Mouse (Mus musculus) gastrocnemius, adult 8-10 months (tissue): ENCODE results near the gene Nt5m. TPM values are rescaled to one million over a fixed set of nuclear protein-coding genes. Genes with fewer than 3 reads are reported as not detected.

Source experiments
- DNase-seq, 2 experiments: peaks; one replicate each; pipeline ENCODE4 v3.0.0; 2022; ENCODE audit warnings: low spot score in 2 of 2
- total RNA-seq, 4 experiments: library from RNA; stranded (reverse); gene quantifications; 2 replicates each; pipeline ENCODE4 v1.2.4; 2022

The Nt5m gene
- total RNA-seq, 4 experiments from 2014 or later = 17.3 to 19.7 (median 18.6) TPM

- no peak for DNase-seq
Measured at GRCm38 (mm10) chr11:59900995-59901394, 61.7 kb downstream of the Nt5m start.

- DNase-seq = peak in 1 of 2 experiments; percentile 23
Measured at GRCm38 (mm10) chr11:59902045-59902726, 62.9 kb downstream of the Nt5m start.

- DNase-seq = no peak
Measured at GRCm38 (mm10) chr11:59906521-59907123, 67.4 kb downstream of the Nt5m start.

DNA sequence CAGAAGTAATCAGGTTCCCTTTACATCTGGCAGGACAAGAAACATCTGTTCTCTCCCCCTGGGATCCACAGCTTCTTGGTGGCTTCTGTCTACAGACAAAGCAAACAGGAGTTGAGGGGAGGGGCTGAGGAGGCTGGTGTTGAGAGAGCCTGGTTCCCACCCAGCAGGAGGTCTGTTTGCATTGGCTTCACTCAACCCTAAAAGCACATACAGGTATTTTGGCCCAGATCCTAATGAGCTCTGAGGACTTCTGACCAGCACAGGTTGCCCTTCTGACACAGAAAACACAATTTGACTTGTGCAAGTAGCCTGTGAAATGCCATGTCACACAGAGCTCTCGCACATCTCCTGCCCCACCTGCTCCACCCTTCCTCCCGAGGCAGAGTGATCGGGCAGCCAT lies 69.2 kb downstream of the Nt5m start:
- no peak for DNase-seq

- DNase-seq = no peak
Measured at GRCm38 (mm10) chr11:59910586-59910985, 71.3 kb downstream of the Nt5m start.

GRCm38 (mm10) chr11:59911523-59911922 lies 72.3 kb downstream of the Nt5m start:
- DNase-seq = no peak

GRCm38 (mm10) chr11:59913702-59914101 lies 74.5 kb downstream of the Nt5m start:
- DNase-seq = no peak

GRCm38 (mm10) chr11:59918014-59918413 lies 78.8 kb downstream of the Nt5m start:
- no peak for DNase-seq

GRCm38 (mm10) chr11:59919401-59919800 lies 80.2 kb downstream of the Nt5m start:
- DNase-seq = no peak

DNA sequence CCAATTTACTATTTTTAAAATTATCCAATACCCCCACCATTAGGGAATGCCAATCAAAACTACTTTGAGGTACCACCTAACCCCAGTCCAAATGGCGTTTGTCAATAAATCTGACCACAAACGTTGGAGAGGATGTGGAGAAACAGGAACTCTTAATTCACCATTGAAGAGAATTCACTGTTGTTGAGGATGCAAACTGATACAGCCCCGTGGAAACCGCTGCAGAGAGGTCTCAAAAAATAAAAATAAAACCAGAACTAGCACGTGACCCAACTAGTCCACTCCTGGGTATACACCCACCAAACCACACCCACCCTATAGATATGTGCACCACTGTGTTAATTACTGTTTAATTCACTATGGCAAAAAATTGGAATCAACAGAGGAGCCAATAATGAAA lies 81.1 kb downstream of the Nt5m start:
- DNase-seq = no peak

DNA sequence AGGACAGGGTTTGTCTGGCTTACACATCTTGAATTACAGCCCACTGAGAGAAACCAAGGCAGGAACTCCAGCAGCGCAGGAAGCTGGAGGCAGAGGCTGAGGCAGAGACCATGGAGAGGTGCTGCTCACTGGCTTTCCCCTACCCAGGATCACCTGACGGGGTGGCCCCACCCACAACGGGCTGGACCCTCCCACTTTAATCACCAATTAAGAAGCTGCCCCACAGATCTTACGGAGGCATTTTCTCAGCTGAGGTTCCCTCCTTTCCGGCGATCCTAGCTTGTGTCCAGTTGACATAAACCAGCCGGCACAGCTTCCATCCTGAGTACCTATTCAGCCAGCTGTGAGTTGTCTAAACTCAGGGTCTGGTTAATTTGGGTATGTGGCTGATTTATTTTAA lies 82.0 kb downstream of the Nt5m start:
- DNase-seq = no peak

DNA sequence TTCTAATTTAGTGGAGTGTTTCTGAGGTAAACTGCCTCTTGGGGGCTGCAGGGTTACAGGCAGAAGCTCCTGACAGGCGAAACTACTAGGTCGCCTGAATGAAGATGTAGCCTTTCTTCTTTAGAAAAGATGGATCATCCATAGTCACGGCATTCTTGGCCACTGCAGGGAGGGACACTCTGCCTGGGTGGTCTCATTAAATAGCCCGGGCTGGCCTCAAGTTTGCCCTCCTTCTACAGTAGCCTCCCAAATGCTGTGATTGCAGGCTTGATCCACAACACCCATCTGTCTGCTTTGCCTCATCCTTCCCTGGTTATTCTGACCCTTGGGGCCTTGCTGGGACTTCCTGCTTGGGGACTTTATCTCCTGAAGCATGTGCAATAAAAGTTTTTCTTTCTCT lies 90.8 kb downstream of the Nt5m start:
- DNase-seq = no peak

Other genes with a start within 250 kb of the Nt5m start
- not detected for gene Olfr223, start 246.2 kb upstream of the Nt5m start, total RNA-seq
- 10 to 100 TPM; 68.5 to 94.6 (median 77.3) TPM for gene Mprip, start 178.1 kb upstream of the Nt5m start, total RNA-seq
- not detected for gene Pld6, start 51.8 kb upstream of the Nt5m start, total RNA-seq
- 10 to 100 TPM; 40.1 to 65.3 (median 43.4) TPM for gene Flcn, start 29.4 kb upstream of the Nt5m start, total RNA-seq
- gene Cops3, start 391 bp downstream of the Nt5m start, total RNA-seq = 10 to 100 TPM; 77.3 to 93.6 (median 89.8) TPM
- gene Med9, start 108.8 kb downstream of the Nt5m start, total RNA-seq = 10 to 100 TPM; 20.2 to 24.2 (median 21.3) TPM
- gene Rasd1, start 125.5 kb downstream of the Nt5m start, total RNA-seq = 1 to 10 TPM in 3 of 4 experiments, under 1 TPM in 1; 0.39 to 3.4 (median 1.7) TPM
- 1 to 10 TPM; 2.0 to 4.5 (median 3.7) TPM for gene Pemt, start 207.0 kb downstream of the Nt5m start, total RNA-seq